Mouse (Mus musculus) bone marrow, adult 2 months (tissue): ENCODE data around the gene Aurkb. TPM values are rescaled to one million over a fixed set of nuclear protein-coding genes. Genes with fewer than 3 reads are reported as not detected.
"Not testable (repeated sequence)": the region's sequence is repeated elsewhere in the genome, so short reads cannot be mapped to it uniquely, and the experiment has no call there.

Experiments used
- H3K27ac ChIP-seq: fragments of 200-500 bp; 2 replicates; pipeline ENCODE4 v1.5.1; 2012; ENCODE audit warnings: low read depth, mild to moderate bottlenecking, control low read depth, inconsistent platforms, low read length; ENCODE audit not compliant: control insufficient read depth, poor library complexity, insufficient read depth
- H3K4me1 ChIP-seq: fragments of 200-500 bp; 2 replicates; pipeline ENCODE4 v1.6.1; 2011; ENCODE audit warnings: low read length; ENCODE audit not compliant: control insufficient read depth, insufficient read depth
- H3K4me3 ChIP-seq: fragments of 200-500 bp; replicated peaks from 2 replicates; pipeline ENCODE3; 2011; ENCODE audit warnings: mild to moderate bottlenecking, low read depth, low read length, control low read depth; ENCODE audit not compliant: control insufficient read depth
- CTCF ChIP-seq: fragments of 200-500 bp; IDR thresholded peaks from 2 replicates; pipeline ENCODE4 v1.5.1; 2011; ENCODE audit warnings: low read length, control low read depth; ENCODE audit not compliant: control insufficient read depth, insufficient read depth
- POLR2A ChIP-seq: fragments of 200-500 bp; IDR thresholded peaks from 2 replicates; pipeline ENCODE4 v1.6.1; 2011; ENCODE audit warnings: low read depth, mild to moderate bottlenecking, control low read depth, low read length, borderline replicate concordance; ENCODE audit not compliant: control insufficient read depth
- WGBS: fragments of 180-500 bp; shearing (Covaris S2); methylation state at CpG from one replicate; pipeline ENCODE4 v1.1.7; 2018; 5-methylcytosine and 5-hydroxymethylcytosine counted together
- polyA plus RNA-seq: library from polyadenylated mRNA; stranded (reverse); fragments of >200 nt; gene quantifications from 2 replicates; pipeline ENCODE4 v1.2.4, GENCODE M21; 2011; ENCODE audit warnings: low replicate concordance; ENCODE audit not compliant: missing spikeins, insufficient read depth, insufficient read length

Aurkb gene
- polyA plus RNA-seq, result 53.2 and 100 TPM in 2 replicates

DNA sequence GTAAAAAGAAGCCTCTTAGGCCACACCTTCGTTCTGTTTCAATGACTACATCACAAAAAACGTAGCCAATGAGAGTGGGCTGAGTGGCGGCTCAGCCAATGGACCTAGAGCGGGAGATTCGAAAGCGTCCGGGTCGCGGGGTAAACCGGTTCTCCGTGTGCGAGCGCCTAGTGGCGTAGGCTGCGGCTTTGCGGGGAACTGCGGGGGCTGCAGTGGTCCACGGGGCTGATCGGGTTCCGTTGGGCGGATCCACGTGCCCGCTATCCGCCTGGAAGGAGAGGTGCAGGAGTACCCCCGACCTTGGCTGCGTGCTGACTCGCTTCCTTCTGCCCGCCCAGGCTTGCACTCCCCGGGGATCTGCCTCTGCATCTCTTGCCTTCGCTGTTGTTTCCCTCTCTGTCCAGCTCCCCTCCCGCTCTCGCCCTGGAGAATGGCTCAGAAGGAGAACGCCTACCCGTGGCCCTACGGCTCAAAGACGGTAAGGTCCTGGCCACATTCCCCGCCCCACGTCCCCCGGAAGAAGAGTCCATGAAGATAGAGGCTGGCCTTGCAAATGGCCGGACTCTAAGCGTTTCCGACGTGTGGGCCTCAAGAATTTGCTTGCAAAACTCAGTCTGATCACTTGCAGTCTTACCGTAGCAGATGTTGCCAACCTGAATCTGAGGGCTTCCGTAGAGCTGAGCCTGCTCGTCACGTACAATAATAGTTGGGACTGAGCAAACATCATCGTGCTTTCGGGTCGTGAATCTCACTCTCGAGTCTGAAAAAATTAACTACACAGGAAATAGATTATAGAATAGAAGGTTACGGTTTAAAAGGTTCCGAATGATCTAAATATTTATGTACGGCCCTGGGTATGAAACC lies at the start of gene Aurkb:
TSS of gene Aurkb (plus strand) at position 117 of the 864 bp plus-strand sequence.
- Histone ChIP-seq H3K4me1 (peaks cover 1% of the 10 kb centered on the region; the same call in 1 of the 2 replicates), H3K4me3 (peak within 1 kb of the TSS; percentile 86), H3K27ac (peak within 1 kb of the TSS; percentile 81)
- TF ChIP-seq CTCF (0 out of 2 replicates have a peak, but pooled peaks have one; percentile 15), POLR2A (peak; percentile 80; the same call in 1 of the 2 replicates)
- WGBS, result under 1% methylated on average over 54 of the region's 54 CpGs

DNA sequence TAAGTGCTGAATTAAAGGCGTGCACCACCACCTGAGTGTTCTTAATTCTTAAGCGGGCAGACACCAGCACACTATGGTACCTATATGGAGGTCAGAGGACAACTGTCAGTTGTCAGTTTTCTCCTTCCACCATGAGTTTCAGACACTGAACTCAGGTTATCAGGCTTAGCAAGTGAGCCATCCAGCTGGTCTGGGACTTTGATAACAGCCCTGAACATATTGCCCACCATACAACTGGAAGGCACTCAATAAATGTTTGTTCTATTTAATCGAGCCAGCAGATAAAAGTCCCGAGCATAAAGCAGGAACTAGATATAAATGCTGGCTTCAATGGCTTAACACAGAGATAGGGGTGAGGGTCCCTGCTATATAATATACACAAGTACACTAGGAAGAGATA lies 48.4 kb upstream of the Aurkb start:
- no peaks in the 10 kb centered on the region for H3K4me1 ChIP-seq
- no peak overlapping the region for H3K27ac ChIP-seq
- WGBS, result 66% methylated on average over 4 of the region's 4 CpGs
- TF ChIP-seq CTCF (no peak), POLR2A (no peak)
- no peak overlapping the region for H3K4me3 ChIP-seq

DNA sequence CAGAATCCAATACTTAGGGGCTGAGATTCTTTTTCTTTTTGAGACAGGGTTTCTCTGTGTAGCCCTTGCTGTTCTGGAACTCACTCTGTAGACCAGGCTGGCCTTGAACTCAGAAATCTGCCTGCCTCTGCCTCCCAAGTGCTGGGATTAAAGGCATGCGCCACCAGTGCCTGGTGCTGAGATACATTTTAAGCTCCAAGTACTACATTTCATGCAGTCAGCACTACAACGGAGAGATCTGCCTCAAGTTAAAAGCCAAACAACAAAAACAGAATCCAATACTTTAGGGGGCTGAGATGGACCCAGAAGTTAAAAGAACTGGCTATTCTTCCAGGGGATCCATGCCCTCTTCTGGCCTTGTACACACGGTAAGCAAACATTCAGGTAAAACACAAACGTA lies 42.7 kb upstream of the Aurkb start:
- not testable (repeated sequence) for H3K4me3 ChIP-seq, H3K4me1 ChIP-seq, H3K27ac ChIP-seq
- WGBS, result 92% methylated on average over 4 of the region's 4 CpGs

DNA sequence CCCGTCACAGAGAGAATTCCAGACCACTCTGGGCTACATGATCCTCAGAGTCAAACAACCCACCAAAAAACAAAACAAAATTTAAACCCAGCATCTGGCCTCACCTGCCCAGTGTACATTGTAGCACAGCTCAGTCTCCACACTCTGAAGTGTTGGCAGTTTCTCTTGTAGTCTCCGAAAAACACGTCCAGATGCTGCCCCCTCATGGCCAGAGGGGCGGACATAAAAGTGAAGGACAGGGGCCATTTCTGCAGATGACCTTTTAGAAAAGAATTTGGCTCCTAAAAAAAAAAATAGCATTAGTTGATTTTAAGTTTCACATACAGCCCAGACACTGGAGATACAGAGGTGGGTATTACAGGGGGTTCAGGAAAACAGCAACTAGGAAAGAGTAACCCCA lies 41.9 kb upstream of the Aurkb start:
- Histone ChIP-seq H3K4me1 (no peaks in the 10 kb centered on the region; the same call in 1 of the 2 replicates), H3K27ac (no peak overlapping the region), H3K4me3 (no peak overlapping the region)
- TF ChIP-seq POLR2A (no peak), CTCF (no peak)
- WGBS, result 64% methylated on average over 4 of the region's 4 CpGs

DNA sequence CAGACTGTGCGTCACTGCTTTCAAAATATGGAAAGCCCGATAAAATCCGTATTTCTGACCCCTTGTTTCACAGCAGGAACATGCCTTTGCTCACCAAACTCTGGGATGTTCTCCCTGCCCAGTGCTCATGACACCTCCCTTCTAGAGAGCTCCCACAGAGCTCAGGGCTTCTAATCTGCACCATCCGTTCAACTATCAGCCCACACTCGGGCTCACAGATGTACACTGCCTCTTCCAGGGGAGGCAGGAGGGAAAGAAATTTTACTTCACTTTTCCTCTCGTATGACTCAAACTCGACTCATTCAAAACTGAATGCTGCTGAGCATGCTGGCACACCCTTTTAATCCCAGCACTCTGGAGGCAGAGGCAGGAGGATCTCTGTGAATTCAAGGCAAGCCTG lies 40.3 kb upstream of the Aurkb start:
- 63% methylated on average over 7 of the region's 7 CpGs for WGBS
- Histone ChIP-seq H3K4me3 (no peak overlapping the region), H3K4me1 (no peaks in the 10 kb centered on the region; the same call in 1 of the 2 replicates), H3K27ac (peak overlapping the region; percentile 72)
- TF ChIP-seq POLR2A, result no peak
- TF ChIP-seq CTCF, result no peak

DNA sequence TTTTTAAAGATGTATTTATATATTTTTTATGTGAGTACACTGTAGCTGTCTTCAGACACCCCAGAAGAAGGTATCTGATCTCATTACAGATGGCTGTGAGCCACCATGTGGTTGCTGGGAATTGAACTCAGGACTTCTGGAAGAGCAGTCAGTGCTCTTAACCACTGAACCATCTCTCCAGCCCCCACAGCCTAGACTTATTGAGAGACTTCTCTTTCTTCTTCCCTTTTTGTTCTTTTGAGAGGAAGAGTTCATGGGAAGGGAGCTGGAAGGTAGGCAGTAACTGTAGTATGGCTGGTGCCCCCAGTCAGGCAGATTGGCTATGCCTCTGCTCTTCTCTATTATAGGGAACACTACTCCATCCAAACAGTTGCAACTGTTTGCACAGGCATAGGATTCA lies 38.9 kb upstream of the Aurkb start:
- H3K4me1 ChIP-seq, H3K4me3 ChIP-seq, H3K27ac ChIP-seq: not testable (repeated sequence)

DNA sequence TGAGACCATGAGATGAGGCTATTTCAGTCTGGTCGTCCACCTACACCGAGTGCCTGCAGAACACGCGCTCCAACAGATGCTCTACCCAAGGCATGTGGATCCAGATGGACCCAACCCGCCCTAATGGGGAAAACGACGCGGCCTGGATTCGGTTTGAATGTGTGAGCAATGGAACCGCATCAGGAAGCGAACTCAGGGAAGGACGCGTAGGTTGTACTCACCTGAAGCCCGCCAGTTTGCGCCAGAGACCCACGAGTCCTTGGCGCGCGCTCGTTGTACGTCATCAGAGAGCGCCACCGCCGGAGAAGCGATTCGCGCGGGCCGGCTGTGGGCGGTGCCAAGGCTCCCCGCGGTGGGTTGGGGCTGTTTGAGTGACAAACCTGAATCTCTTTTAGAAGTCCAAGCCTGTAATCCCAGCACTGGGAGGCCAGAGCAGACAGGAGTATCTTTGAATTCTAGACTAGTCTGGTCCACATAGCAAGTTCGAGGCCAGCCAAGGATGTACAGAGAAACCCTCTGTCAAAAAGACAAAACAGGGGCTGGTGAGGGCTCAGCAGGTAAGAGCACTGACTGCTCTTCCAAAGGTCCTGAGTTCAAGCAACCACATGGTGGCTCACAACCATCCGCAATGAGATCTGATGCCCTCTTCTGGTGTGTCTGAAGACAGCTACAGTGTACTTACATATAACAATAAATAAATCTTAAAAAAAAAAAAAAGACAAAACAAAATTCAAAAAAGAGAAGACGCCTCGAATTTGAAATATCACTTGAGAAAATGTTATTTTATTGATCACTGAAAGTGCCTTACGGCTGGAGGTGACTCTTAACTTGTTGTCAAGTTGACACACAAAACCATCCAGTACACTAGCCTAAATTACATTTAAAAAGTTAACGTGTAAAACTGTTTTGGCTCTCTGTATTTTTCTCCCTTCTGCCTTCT lies 37.0 kb upstream of the Aurkb start, which contains the start of gene Pfas:
TSS of gene Pfas (minus strand) at position 279 of the 940 bp plus-strand sequence.
- Histone ChIP-seq H3K27ac (peak within 1 kb of the TSS; percentile 77), H3K4me3 (peak within 1 kb of the TSS; percentile 92), H3K4me1 (peaks cover 2% of the 10 kb centered on the region; the same call in 1 of the 2 replicates)
- no peak for TF ChIP-seq CTCF
- TF ChIP-seq POLR2A, result peak; percentile 63; the same call in 1 of the 2 replicates
- WGBS, result 9% methylated on average over 38 of the region's 38 CpGs

DNA sequence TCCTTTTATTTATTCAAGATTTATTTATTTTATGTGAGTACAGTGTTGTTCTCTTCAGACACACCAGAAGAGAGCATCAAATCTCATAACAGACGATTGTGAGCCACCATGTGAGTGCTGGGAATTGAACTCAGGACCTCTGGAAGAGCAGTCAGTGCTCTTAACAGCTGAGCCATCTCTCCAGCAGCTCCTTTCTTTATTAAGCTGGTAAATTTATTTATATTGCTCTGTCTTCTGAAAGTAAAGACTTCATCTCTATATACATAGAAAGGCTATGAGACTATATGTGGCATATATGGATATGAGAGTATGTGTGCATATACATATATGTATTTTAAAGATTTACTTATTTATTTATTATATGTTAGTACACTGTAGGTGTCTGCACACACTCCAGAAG lies 35.9 kb upstream of the Aurkb start:
- Histone ChIP-seq H3K4me1 (peaks cover 2% of the 10 kb centered on the region; the same call in 1 of the 2 replicates), H3K4me3 (no peak overlapping the region), H3K27ac (no peak overlapping the region)
- WGBS, result 76% methylated on average over 1 of the region's 1 CpGs
- TF ChIP-seq POLR2A, result no peak
- TF ChIP-seq CTCF, result no peak
